Mouse (Mus musculus) left cerebral cortex, postnatal 10 days (tissue): ENCODE measurements around the gene Pgs1. TPM values are rescaled to one million over a fixed set of nuclear protein-coding genes. Genes with fewer than 3 reads are reported as not detected.

ENCODE experiments used
- DNase-seq, 2 experiments: peaks; one replicate each; pipeline ENCODE4 v3.0.0; 2021 to 2022; ENCODE audit warnings: low spot score in 2 of 2, mixed read lengths in 1 of 2; ENCODE audit errors: extremely low spot score in 1 of 2
- intact Hi-C: fragments of 180-260 bp; cut with DNase I; formaldehyde crosslinking; loops from one replicate; pipeline ENCODE4 v1.15.1; 2025
- total RNA-seq, 2 experiments: library from RNA; stranded (reverse); gene quantifications; 2 replicates each; pipeline ENCODE4 v1.2.3; 2021

The Pgs1 gene
- total RNA-seq, 2 experiments from 2014 or later, result 58.6 to 62.3 TPM

GRCm38 (mm10) chr11:117960601-117961000 is 25.5 kb upstream of the Pgs1 start:
- intact Hi-C loops, result no loop called here

DNA sequence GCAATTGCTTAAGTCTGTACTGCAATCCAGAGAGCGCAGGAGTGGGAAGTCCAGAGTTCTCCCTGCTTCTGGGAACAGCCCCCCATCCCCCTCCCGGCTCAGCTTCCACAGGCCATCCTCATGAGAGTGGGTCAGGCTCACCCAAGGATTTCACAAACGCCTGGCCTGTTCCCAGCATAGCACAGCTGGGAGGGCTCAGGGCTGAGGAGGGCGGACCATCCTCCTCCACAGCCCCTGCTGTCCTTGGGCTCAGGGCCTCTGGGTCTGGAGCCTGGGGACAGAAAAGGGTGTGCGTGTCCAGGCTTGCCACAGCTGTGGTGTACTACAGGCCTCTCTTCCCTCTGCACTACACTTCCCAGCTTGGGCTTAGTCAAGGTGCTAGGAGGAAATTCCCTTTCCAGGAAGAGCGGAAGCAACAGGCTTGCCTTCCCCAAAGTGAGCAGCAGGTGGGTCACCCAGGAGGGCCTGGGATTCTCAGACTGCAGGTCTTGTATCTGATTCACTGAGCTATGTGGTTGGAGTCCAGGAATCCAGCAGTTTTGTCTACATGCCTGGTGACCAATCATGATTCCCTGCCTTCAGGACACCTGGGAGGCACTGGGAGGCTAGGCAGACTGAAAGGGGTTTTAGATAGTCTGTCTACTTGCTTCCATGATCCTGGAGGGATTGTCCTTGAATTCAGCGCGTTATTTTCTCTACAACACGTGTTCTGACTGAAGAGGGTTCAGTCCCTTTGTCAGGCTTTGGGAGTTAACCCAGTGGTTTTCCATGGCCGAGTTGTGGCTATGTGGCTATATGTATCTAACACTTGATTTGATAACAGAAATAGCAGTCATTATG is 23.6 kb upstream of the Pgs1 start:
- intact Hi-C loops, result no loop called here
- peak in 1 of 2 experiments; percentile 84 for DNase-seq

More at GRCm38 (mm10) chr11:117960601-117961000, 25.5 kb upstream of the Pgs1 start:
- no peak for DNase-seq

- intact Hi-C loops, result no loop called here
These were observed 22.9 kb upstream of the Pgs1 start for GRCm38 (mm10) chr11:117963091-117963793.

DNA sequence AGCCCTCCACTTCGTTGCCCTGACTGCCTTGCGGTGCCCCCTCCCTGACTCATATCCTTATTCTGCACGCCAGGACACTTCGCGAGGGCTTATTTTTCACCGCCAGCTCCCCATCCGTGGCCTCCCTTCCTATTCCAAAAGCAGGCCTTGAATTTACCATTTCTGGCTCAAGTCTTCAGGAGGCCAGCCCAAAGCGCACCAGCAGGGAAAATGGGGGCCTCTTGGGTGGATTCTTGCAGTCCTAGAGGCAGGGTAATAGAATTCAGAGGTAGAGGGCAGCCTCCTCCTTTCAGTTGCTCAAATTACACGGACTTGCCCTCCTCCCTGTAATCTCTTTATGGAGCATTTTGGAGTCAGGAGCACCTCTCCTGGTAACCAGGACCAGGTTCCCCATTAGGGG is 22.2 kb upstream of the Pgs1 start:
- DNase-seq, result no peak
- intact Hi-C loops, result no loop called here

More at GRCm38 (mm10) chr11:117963091-117963793, 22.9 kb upstream of the Pgs1 start:
- peak; percentile 93 to 98 for DNase-seq

- intact Hi-C loops, result no loop called here
- no peak for DNase-seq
These were observed 21.8 kb upstream of the Pgs1 start for GRCm38 (mm10) chr11:117964294-117964693.

DNA sequence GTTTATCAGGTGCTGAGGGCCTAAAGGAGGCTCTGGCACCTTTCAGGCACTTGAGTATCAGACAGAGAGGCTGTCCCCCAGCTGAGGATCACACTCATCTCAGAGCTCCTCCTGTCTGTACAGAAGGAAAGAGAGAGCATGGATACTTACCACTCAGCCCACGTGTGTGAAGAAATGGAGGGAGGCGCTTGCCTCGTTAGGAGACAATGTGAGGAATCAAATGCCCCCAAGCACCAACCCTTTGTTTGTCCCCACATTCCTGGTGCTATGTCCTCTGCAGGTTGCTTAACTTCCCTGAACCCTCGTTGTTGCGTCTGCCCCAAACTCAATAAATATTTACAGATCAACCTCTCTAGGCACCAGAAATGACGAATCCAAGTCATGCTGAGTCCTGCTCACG is 21.0 kb upstream of the Pgs1 start:
- intact Hi-C loops, result loop anchor here (5.0 kb wide), 3 partner anchors 33 to 93 kb away; partner anchors contain the start of gene Tha1
- no peak for DNase-seq

- intact Hi-C loops, result loop anchor here (5.0 kb wide), 3 partner anchors 33 to 93 kb away; partner anchors contain the start of gene Tha1
- no peak for DNase-seq
These were observed 20.5 kb upstream of the Pgs1 start for GRCm38 (mm10) chr11:117965561-117965981.

DNA sequence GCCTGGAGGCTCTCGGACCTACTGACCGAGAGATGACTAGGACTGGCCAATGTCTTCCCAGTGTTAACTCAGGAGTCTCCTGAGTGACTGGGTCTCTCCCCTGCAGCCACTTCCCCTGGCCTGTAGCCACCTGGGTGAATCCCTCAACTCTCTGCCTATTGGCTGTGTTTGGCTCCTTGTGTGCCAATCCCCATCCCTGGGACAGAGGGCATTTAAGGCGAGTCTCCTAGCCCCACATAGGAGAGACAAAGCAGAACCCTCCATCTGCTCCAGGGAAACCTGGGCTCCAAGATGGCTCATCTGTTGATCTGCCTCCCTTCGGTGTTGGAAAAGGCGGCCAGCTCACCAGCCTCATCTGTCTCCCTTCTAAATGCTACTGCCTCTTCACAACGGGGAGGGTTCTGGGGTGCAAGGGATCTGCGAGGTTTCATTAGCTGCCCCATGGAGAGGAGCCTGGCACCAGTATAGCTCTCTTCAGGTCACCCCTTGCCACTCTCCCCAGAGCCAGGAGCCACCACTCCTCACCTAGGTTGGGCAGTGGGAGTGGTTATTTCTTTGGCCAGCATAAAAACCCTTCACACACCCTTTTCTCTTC is 19.5 kb upstream of the Pgs1 start:
- intact Hi-C loops, result loop anchor here (5.0 kb wide), 3 partner anchors 34 to 94 kb away; partner anchors contain the start of gene Tha1
- no peak for DNase-seq

- intact Hi-C loops, result loop anchor here (5.0 kb wide), 3 partner anchors 35 to 95 kb away; partner anchors contain the start of gene Tha1
- peak in 1 of 2 experiments; percentile 60 for DNase-seq
These were observed 18.7 kb upstream of the Pgs1 start for GRCm38 (mm10) chr11:117967249-117968015.

DNA sequence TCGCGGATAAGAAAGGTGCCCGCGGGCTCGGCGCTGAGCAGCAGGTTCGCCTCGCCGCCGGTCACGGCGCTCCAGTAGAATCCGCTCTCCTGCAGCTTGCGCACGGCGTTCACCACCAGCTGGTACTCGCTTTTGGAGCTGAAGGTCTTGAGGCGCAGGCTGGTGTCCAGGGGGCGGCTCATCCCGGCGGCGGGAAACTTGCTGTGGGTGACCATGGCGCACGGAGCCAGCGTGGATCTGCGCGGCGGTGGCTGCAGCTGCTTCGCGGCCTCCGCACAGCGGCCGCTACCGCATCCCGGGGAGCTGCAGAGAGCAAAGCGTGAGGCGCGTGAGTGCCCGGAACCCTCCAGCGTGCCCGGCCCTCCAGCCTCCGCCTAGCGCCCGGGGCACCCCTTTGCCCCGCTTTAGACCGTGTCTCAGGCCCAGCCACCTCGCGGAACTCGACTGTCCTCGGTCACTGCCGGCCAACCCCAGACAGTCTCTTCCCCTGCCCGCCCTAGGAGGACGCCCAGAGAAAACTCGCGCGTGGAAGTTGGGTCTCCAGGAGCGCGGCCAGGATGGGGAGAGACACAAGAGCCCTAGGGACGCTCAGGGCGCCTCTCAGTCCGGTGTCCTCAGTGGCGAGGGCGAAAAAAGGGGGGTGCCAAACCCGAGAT is 17.9 kb upstream of the Pgs1 start:
- intact Hi-C loops, result loop anchor here (5.0 kb wide), 3 partner anchors 36 to 96 kb away; partner anchors contain the start of gene Tha1
- peak in 1 of 2 experiments; percentile 63 for DNase-seq

- DNase-seq, result no peak
- intact Hi-C loops, result loop anchor here (5.0 kb wide), 3 partner anchors 36 to 96 kb away; partner anchors contain the start of gene Tha1
These were observed 17.4 kb upstream of the Pgs1 start for GRCm38 (mm10) chr11:117968716-117969099.

- DNase-seq, result peak; percentile 85 to 96
- intact Hi-C loops, result loop anchor here (5.0 kb wide), 3 partner anchors 37 to 97 kb away; partner anchors contain the start of gene Tha1
These were observed 16.8 kb upstream of the Pgs1 start for GRCm38 (mm10) chr11:117969100-117969944.

GRCm38 (mm10) chr11:117969945-117970872 is 15.9 kb upstream of the Pgs1 start, which contains the start of gene Socs3:
Gene Socs3, minus strand, starts transcription at chr11:117970047.
- intact Hi-C loops, result loop anchor here (5.0 kb wide), 4 partner anchors 38 to 98 kb away; partner anchors contain the start of gene Tha1
- peak; percentile 82 to 93 for DNase-seq

GRCm38 (mm10) chr11:117971100-117971499 is 15.0 kb upstream of the Pgs1 start:
- intact Hi-C loops, result loop anchor here (5.0 kb wide), 1 partner anchor 51 kb away; no protein-coding TSS in a partner anchor
- DNase-seq, result no peak

GRCm38 (mm10) chr11:117971646-117972242 is 14.3 kb upstream of the Pgs1 start:
- no peak for DNase-seq
- intact Hi-C loops, result loop anchor here (5.0 kb wide), 1 partner anchor 51 kb away; no protein-coding TSS in a partner anchor
